Mouse (Mus musculus) midbrain, embryonic 11.5 days (tissue): Measurements from ENCODE around the gene Cpa1. TPM values are rescaled to one million over a fixed set of nuclear protein-coding genes. Genes with fewer than 3 reads are reported as not detected.
A peak's percentile ranks its signal among the peaks of the same experiment; 100 is the strongest.

ENCODE experiments used
- ATAC-seq: fragments of 200-750 bp; cut with Nextera tagmentation; 2 replicates; pipeline ENCODE4 v1.8.0; 2017; ENCODE audit warnings: moderate TSS enrichment, moderate library complexity; ENCODE audit not compliant: low FRiP score
- DNase-seq: peaks from one replicate; pipeline ENCODE4 v3.0.0; 2015; ENCODE audit warnings: low spot score; ENCODE audit errors: missing footprints
- H3K27ac ChIP-seq: fragments of 300-500 bp; sonication (generic); 2 replicates; pipeline ENCODE4 v1.5.1; 2014; ENCODE audit warnings: low read depth, low read length
- H3K27me3 ChIP-seq: fragments of 300-500 bp; sonication (generic); 2 replicates; pipeline ENCODE4 v1.6.1; 2014; ENCODE audit warnings: mild to moderate bottlenecking, low read length, moderate library complexity, mixed read lengths; ENCODE audit not compliant: control insufficient read depth, insufficient read depth
- H3K36me3 ChIP-seq: fragments of 300-500 bp; sonication (generic); 2 replicates; pipeline ENCODE4 v1.6.1; 2014; ENCODE audit warnings: mild to moderate bottlenecking, low read length, moderate library complexity, mixed read lengths; ENCODE audit not compliant: control insufficient read depth, insufficient read depth
- H3K4me1 ChIP-seq: fragments of 300-500 bp; sonication (generic); 2 replicates; pipeline ENCODE4 v1.6.1; 2014; ENCODE audit warnings: low read length; ENCODE audit not compliant: control insufficient read depth, insufficient read depth
- H3K4me2 ChIP-seq: fragments of 300-500 bp; sonication (generic); 2 replicates; pipeline ENCODE4 v1.6.1; 2014; ENCODE audit warnings: mild to moderate bottlenecking, moderate library complexity
- H3K4me3 ChIP-seq: fragments of 300-500 bp; sonication (generic); 2 replicates; pipeline ENCODE4 v1.5.1; 2014; ENCODE audit warnings: low read depth, low read length
- H3K9ac ChIP-seq: fragments of 300-500 bp; sonication (generic); 2 replicates; pipeline ENCODE4 v1.6.1; 2014; ENCODE audit warnings: low read length
- H3K9me3 ChIP-seq: fragments of 300-500 bp; sonication (generic); 2 replicates; pipeline ENCODE4 v1.6.1; 2016; ENCODE audit warnings: low read length; ENCODE audit not compliant: control insufficient read depth
- WGBS: fragments of 180-500 bp; shearing (Covaris S2); extraction: QIAGEN DNeasy Blood & Tissue Kit; methylation state at CpG from one replicate; pipeline ENCODE4 v1.1.7; 2014; 5-methylcytosine and 5-hydroxymethylcytosine counted together
- polyA plus RNA-seq: library from polyadenylated mRNA; unstranded; fragments of >200 nt; fragmentation: Nextera tagmentation; extraction: Ambion mirVana; gene quantifications from 2 replicates; pipeline ENCODE4 v1.2.1, GENCODE M21; 2014

Cpa1 gene
- polyA plus RNA-seq, 1 experiment from 2014 or later, result 0.08 TPM

GRCm38 (mm10) chr6:30605111-30605510 lies 33.9 kb upstream of the Cpa1 start:
- Histone ChIP-seq H3K9ac (no peak overlapping the region), H3K36me3 (no peaks in the 10 kb centered on the region), H3K4me2 (no peak overlapping the region), H3K4me3 (no peak overlapping the region), H3K9me3 (no peaks in the 10 kb centered on the region), H3K27me3 (no peaks in the 10 kb centered on the region), H3K27ac (no peak overlapping the region), H3K4me1 (no peaks in the 10 kb centered on the region)
- WGBS, result 92% methylated on average over 4 of the region's 4 CpGs
- ATAC-seq, result no peak
- peak; percentile 73 for DNase-seq

- Histone ChIP-seq H3K27me3 (no peaks in the 10 kb centered on the region), H3K27ac (no peak overlapping the region), H3K4me2 (no peak overlapping the region), H3K9me3 (no peaks in the 10 kb centered on the region), H3K9ac (no peak overlapping the region), H3K4me1 (peaks cover 1% of the 10 kb centered on the region; the same call in 1 of the 2 replicates), H3K4me3 (no peak overlapping the region), H3K36me3 (no peaks in the 10 kb centered on the region)
- 94% methylated on average over 5 of the region's 5 CpGs for WGBS
- DNase-seq (peak; percentile 69), ATAC-seq (no peak)
These were observed 33.3 kb upstream of the Cpa1 start for GRCm38 (mm10) chr6:30605672-30606071.

DNA sequence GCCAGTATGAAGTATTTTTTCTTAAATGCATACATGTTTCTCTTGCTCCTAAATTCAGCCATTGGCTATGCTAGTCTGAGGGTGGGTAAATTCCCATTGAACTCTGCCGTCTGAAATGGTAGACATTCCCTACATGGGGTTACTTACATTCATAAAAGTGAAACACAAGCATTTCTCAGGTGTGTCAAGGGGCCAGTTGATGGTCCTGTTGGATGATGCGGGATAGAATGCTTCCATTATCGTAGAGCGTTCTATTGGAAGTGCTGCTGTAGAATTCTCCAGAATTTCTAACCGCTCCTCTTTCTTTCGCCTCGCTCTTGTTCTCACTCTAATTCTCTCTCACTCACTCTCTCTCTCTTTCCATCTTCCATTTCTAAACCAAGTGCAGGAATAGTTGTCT lies 28.3 kb upstream of the Cpa1 start, which contains the start of gene Cpa5:
Gene Cpa5, plus strand, starts transcription at position 301 of the 400 bp plus-strand sequence.
- Histone ChIP-seq H3K4me1 (peaks cover 29% of the 10 kb centered on the region), H3K36me3 (no peaks in the 10 kb centered on the region), H3K4me2 (no peak within 1 kb of the TSS), H3K4me3 (no peak within 1 kb of the TSS), H3K9me3 (no peaks in the 10 kb centered on the region), H3K9ac (no peak within 1 kb of the TSS), H3K27ac (peak within 1 kb of the TSS; percentile 57), H3K27me3 (no peaks in the 10 kb centered on the region)
- ATAC-seq (no peak), DNase-seq (no peak)
- 81% methylated on average over 7 of the region's 7 CpGs for WGBS

DNA sequence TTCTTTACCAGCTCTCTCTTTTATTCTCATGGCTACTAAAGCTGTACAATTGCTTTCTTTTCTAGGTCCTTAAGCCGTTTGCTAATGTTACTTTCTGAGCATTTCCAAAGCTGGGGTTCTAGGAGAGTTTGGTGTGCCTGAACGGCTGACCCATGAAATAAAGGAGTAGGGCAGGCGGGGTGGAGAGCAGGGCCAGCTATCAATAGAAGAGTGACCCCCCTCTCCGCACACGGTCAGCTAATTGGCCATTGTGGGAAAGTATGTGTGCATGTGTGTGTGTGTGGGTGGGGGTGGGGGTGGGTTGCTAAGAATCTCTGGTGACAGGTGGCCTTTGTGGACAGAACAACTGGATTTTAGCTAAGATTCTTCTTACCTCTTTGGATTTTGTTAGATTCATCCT lies 27.8 kb upstream of the Cpa1 start:
- Histone ChIP-seq H3K4me1 (peaks cover 34% of the 10 kb centered on the region), H3K36me3 (no peaks in the 10 kb centered on the region), H3K27me3 (no peaks in the 10 kb centered on the region), H3K4me2 (no peak overlapping the region), H3K4me3 (no peak overlapping the region), H3K9ac (no peak overlapping the region), H3K9me3 (no peaks in the 10 kb centered on the region), H3K27ac (peak overlapping the region; percentile 57)
- ATAC-seq (peak; percentile 62; the same call in 1 of the 2 replicates), DNase-seq (no peak)
- WGBS, result 29% methylated on average over 5 of the region's 5 CpGs

DNA sequence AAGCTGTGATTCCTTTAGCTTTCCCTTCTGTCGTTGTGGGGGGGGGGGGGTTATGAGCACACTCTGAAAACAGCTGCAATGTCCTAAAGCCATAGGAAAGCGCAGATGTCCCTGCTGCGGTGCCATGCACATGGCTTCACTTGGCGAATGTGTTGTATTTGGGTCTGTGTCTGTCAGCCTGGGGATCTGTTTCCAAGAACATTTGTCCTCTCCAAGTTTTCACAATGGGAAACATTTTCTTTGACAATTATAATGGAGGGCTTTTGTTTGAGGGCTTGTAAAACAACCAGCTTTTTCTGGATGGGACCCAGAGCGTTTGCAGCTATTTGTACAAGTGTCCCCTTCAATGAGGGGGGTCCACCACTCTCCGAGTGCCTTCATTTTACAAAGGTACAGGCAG lies 24.8 kb upstream of the Cpa1 start:
- Histone ChIP-seq H3K27me3 (no peaks in the 10 kb centered on the region), H3K4me2 (no peak overlapping the region), H3K4me1 (peaks cover 64% of the 10 kb centered on the region), H3K36me3 (no peaks in the 10 kb centered on the region), H3K9me3 (no peaks in the 10 kb centered on the region), H3K4me3 (no peak overlapping the region), H3K27ac (no peak overlapping the region), H3K9ac (no peak overlapping the region)
- WGBS, result 72% methylated on average over 6 of the region's 6 CpGs
- DNase-seq (peak; percentile 83), ATAC-seq (no peak)

GRCm38 (mm10) chr6:30615741-30616140 lies 23.3 kb upstream of the Cpa1 start:
- ATAC-seq, result no peak
- Histone ChIP-seq H3K4me3 (no peak overlapping the region), H3K9me3 (no peaks in the 10 kb centered on the region), H3K27ac (peak overlapping the region; percentile 94), H3K27me3 (no peaks in the 10 kb centered on the region), H3K36me3 (no peaks in the 10 kb centered on the region), H3K4me2 (peak overlapping the region; percentile 46), H3K4me1 (peaks cover 65% of the 10 kb centered on the region), H3K9ac (peak overlapping the region; percentile 61; the same call in 1 of the 2 replicates)
- WGBS, result 4% methylated on average over 4 of the region's 4 CpGs
- peak; percentile 91 for DNase-seq

GRCm38 (mm10) chr6:30616491-30616941 lies 22.5 kb upstream of the Cpa1 start:
- ATAC-seq, result peak; percentile 76

DNA sequence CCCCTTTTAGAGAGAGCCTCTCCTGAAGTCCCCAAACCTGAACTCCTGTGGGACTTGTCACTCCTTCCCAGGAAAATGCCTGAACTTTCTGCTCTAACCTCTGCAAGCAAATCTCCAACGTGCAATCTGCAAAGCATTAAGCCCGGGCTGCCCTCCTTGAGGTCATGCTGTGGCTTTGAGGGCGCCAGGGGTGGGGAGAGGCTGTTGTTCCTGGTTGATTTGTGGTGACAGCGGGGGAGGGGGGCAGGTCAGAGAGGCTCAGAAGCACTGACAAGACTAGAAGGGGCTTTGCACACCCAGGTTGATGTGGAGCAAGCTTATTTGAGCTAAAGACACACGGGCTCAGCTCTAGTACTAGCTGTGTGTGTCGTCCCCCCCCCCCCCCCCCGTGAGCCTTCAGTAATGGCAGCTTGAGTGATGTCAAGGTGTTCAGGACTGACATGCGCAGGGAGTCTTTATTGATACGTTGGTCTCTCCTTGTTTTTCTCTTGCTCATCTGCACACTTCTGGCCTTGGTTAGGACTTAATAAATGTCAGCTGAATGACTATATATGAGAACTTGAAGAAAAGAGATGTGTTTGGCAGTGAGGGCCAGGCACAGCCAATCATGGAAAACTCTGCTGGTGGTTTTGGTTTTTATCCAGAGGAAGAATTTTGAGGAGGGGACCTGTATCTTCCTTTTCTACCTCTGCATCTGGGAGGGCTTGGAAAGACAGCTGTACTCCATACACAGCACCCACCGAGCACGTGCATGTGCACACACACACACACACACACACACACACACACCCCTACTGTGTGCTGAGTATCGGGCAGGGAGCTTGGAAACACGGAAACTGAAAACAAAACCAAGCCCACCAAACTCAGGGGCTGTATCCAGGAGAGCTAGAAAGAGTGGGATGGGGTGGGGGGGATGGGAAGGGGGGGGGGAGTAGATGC lies 21.7 kb upstream of the Cpa1 start:
- ATAC-seq, result peak; percentile 67

More at GRCm38 (mm10) chr6:30616491-30616941, 22.5 kb upstream of the Cpa1 start:
- peak overlapping the region; percentile 94 for H3K27ac ChIP-seq
- H3K4me3 ChIP-seq, result 0 out of 2 replicates have a peak overlapping the region, but pooled peaks have one; percentile 11
- 1% methylated on average over 8 of the region's 8 CpGs for WGBS
- DNase-seq, result peak; percentile 97
- no peaks in the 10 kb centered on the region for H3K36me3 ChIP-seq
- H3K9ac ChIP-seq, result peak overlapping the region; percentile 61; the same call in 1 of the 2 replicates
- H3K4me2 ChIP-seq, result peak overlapping the region; percentile 46
- no peaks in the 10 kb centered on the region for H3K27me3 ChIP-seq
- peaks cover 57% of the 10 kb centered on the region for H3K4me1 ChIP-seq
- no peaks in the 10 kb centered on the region for H3K9me3 ChIP-seq

More for the DNA sequence above, 21.7 kb upstream of the Cpa1 start:
- Histone ChIP-seq H3K27me3 (no peaks in the 10 kb centered on the region), H3K4me2 (peak overlapping the region; percentile 46), H3K27ac (peak overlapping the region; percentile 94), H3K4me3 (0 out of 2 replicates have a peak overlapping the region, but pooled peaks have one; percentile 11), H3K9me3 (no peaks in the 10 kb centered on the region), H3K9ac (peak overlapping the region; percentile 61), H3K36me3 (no peaks in the 10 kb centered on the region), H3K4me1 (peaks cover 53% of the 10 kb centered on the region)
- WGBS, result under 1% methylated on average over 13 of the region's 13 CpGs
- peak; percentile 91 for DNase-seq
